Mouse (Mus musculus) CH12.LX (cell line): ENCODE data around the gene AI837181. TPM values are rescaled to one million over a fixed set of nuclear protein-coding genes. Genes with fewer than 3 reads are reported as not detected.

Experiments used
- DNase-seq: peaks from one replicate; pipeline ENCODE4 v3.0.0-alpha.2; 2013; ENCODE audit errors: extremely low read depth
- H3K27ac ChIP-seq: 2 replicates; pipeline ENCODE4 v1.5.1; 2012; ENCODE audit warnings: low read depth, mild to moderate bottlenecking, control low read depth, moderate library complexity; ENCODE audit not compliant: insufficient read depth
- H3K27me3 ChIP-seq: replicated peaks from 2 replicates; pipeline ENCODE3; 2012; ENCODE audit warnings: inconsistent platforms
- H3K36me3 ChIP-seq, 2 experiments: replicated peaks in 1 of 2; 2 replicates each; pipeline versions ENCODE3 to v1.6.1; 2012; ENCODE audit warnings: inconsistent platforms in 1 of 2, low read length in 1 of 2, mild to moderate bottlenecking in 1 of 2, mixed read lengths in 1 of 2, moderate library complexity in 1 of 2; ENCODE audit not compliant: control insufficient read depth in 1 of 2, insufficient read depth in 1 of 2
- H3K4me1 ChIP-seq, 2 experiments: 2 replicates each; pipeline ENCODE4 v1.6.1; 2012; ENCODE audit warnings: inconsistent platforms in 1 of 2, moderate library complexity in 1 of 2; ENCODE audit not compliant: insufficient read depth in 2 of 2, control insufficient read depth in 1 of 2
- H3K4me2 ChIP-seq: 2 replicates; pipeline ENCODE4 v1.6.1; 2012; ENCODE audit warnings: low read depth, mild to moderate bottlenecking, control low read depth; ENCODE audit not compliant: poor library complexity, insufficient read depth, severe bottlenecking
- H3K4me3 ChIP-seq, 3 experiments: fragments of 150-350 bp in 1 of 3; sonication (generic) in 1 of 3; replicated peaks in 1 of 3; 2 replicates each; pipeline versions ENCODE3 to v1.5.1; 2011 to 2012; ENCODE audit warnings: low read depth in 2 of 3, low read length in 2 of 3, mild to moderate bottlenecking in 2 of 3, moderate library complexity in 2 of 3, control low read depth in 1 of 3, improper control_type of control experiment in 1 of 3, inconsistent platforms in 1 of 3, mixed read lengths in 1 of 3; ENCODE audit not compliant: poor library complexity in 1 of 3
- H3K79me2 ChIP-seq: replicated peaks from 2 replicates; pipeline ENCODE4 v1.6.1; 2012; ENCODE audit warnings: mild to moderate bottlenecking, moderate library complexity; ENCODE audit not compliant: control insufficient read depth, poor library complexity, insufficient read depth, severe bottlenecking; ENCODE audit errors: extremely low read depth
- H3K9ac ChIP-seq: 2 replicates; pipeline ENCODE4 v1.6.1; 2012; ENCODE audit warnings: low read depth, mild to moderate bottlenecking, control low read depth, moderate library complexity; ENCODE audit not compliant: insufficient read depth
- H3K9me3 ChIP-seq: replicated peaks from 2 replicates; pipeline ENCODE3; 2012; ENCODE audit warnings: low read length, inconsistent platforms, mixed read lengths
- BHLHE40 ChIP-seq: IDR thresholded peaks from 2 replicates; pipeline ENCODE4 v1.6.1; 2011; ENCODE audit warnings: mild to moderate bottlenecking, low read depth, low read length, improper control_type of control experiment
- CHD2 ChIP-seq: IDR thresholded peaks from 2 replicates; pipeline ENCODE4 v1.6.1; 2011; ENCODE audit warnings: low read length, improper control_type of control experiment
- EP300 ChIP-seq: IDR thresholded peaks from 2 replicates; pipeline ENCODE4 v1.6.1; 2011; ENCODE audit warnings: low read length, improper control_type of control experiment
- GABPA ChIP-seq: IDR thresholded peaks from 2 replicates; pipeline ENCODE4 v1.6.1; 2012; ENCODE audit warnings: low read depth, low read length, improper control_type of control experiment, inconsistent platforms; ENCODE audit not compliant: insufficient replicate concordance
- HCFC1 ChIP-seq: IDR thresholded peaks from 2 replicates; pipeline ENCODE4 v1.6.1; 2012; ENCODE audit warnings: low read depth, mild to moderate bottlenecking, inconsistent platforms, low read length, improper control_type of control experiment
- JUN ChIP-seq: IDR thresholded peaks from 2 replicates; pipeline ENCODE4 v1.6.1; 2011; ENCODE audit warnings: low read depth, mild to moderate bottlenecking, low read length, improper control_type of control experiment, moderate library complexity; ENCODE audit not compliant: insufficient read depth
- JUND ChIP-seq: conservative IDR thresholded peaks from 2 replicates; pipeline ENCODE4 v1.6.1; 2011; ENCODE audit warnings: low read depth, low read length, improper control_type of control experiment
- MAZ ChIP-seq: IDR thresholded peaks from 2 replicates; pipeline ENCODE4 v1.6.1; 2012; ENCODE audit warnings: low read depth, mild to moderate bottlenecking, inconsistent platforms, low read length, improper control_type of control experiment, moderate library complexity
- MEF2A ChIP-seq: IDR thresholded peaks from 2 replicates; pipeline ENCODE4 v1.6.1; 2014; ENCODE audit warnings: low read depth, mild to moderate bottlenecking, inconsistent platforms, low read length, improper control_type of control experiment, borderline replicate concordance
- MXI1 ChIP-seq: IDR thresholded peaks from 2 replicates; pipeline ENCODE4 v1.6.1; 2011; ENCODE audit warnings: mild to moderate bottlenecking, low read depth, low read length, improper control_type of control experiment
- MYC ChIP-seq: IDR thresholded peaks from 2 replicates; pipeline ENCODE4 v1.6.1; 2011; ENCODE audit warnings: low read depth, mild to moderate bottlenecking, improper control_type of control experiment, low read length
- NRF1 ChIP-seq: IDR thresholded peaks from 2 replicates; pipeline ENCODE4 v1.6.1; 2014; ENCODE audit warnings: low read depth, mild to moderate bottlenecking, inconsistent platforms, low read length, improper control_type of control experiment, moderate library complexity
- PAX5 ChIP-seq: IDR thresholded peaks from 2 replicates; pipeline ENCODE4 v1.6.1; 2012; ENCODE audit warnings: low read length, inconsistent platforms, mixed read lengths
- POLR2A ChIP-seq: IDR thresholded peaks from 2 replicates; pipeline ENCODE4 v1.6.1; 2011; ENCODE audit warnings: low read depth, mild to moderate bottlenecking, improper control_type of control experiment, low read length
- POLR2AphosphoS2 ChIP-seq: IDR thresholded peaks from 2 replicates; pipeline ENCODE4 v1.6.1; 2011; ENCODE audit warnings: low read depth, low read length, improper control_type of control experiment
- RAD21 ChIP-seq: IDR thresholded peaks from 2 replicates; pipeline ENCODE4 v1.6.1; 2011; ENCODE audit warnings: low read depth, mild to moderate bottlenecking, low read length, improper control_type of control experiment, moderate library complexity
- RCOR1 ChIP-seq: conservative IDR thresholded peaks from 2 replicates; pipeline ENCODE4 v1.6.1; 2012; ENCODE audit warnings: low read depth, mild to moderate bottlenecking, inconsistent platforms, low read length, improper control_type of control experiment
- SIN3A ChIP-seq: IDR thresholded peaks from 2 replicates; pipeline ENCODE4 v1.6.1; 2012; ENCODE audit warnings: low read length, improper control_type of control experiment, inconsistent platforms
- TBP ChIP-seq: conservative IDR thresholded peaks from 2 replicates; pipeline ENCODE4 v1.6.1; 2011; ENCODE audit warnings: low read depth, low read length, improper control_type of control experiment
- USF1 ChIP-seq: IDR thresholded peaks from 2 replicates; pipeline ENCODE4 v1.6.1; 2014; ENCODE audit warnings: low read depth, mild to moderate bottlenecking, inconsistent platforms, low read length, improper control_type of control experiment
- USF2 ChIP-seq: conservative IDR thresholded peaks from 2 replicates; pipeline ENCODE4 v1.6.1; 2011; ENCODE audit warnings: low read depth, low read length, improper control_type of control experiment
- ZC3H11A ChIP-seq: IDR thresholded peaks from 2 replicates; pipeline ENCODE4 v1.6.1; 2012; ENCODE audit warnings: low read depth, mild to moderate bottlenecking, inconsistent platforms, low read length, improper control_type of control experiment
- ZKSCAN1 ChIP-seq: IDR thresholded peaks from 2 replicates; pipeline ENCODE4 v1.6.1; 2012; ENCODE audit warnings: low read depth, inconsistent platforms, low read length, improper control_type of control experiment, borderline replicate concordance
- ZNF384 ChIP-seq: IDR thresholded peaks from 2 replicates; pipeline ENCODE4 v1.6.1; 2012; ENCODE audit warnings: low read depth, low read length, improper control_type of control experiment, inconsistent platforms
- dilution Hi-C: fragments of 300-500 bp; cut with MboI; formaldehyde crosslinking; loops from 2 replicates; pipeline ENCODE4 v1.14.3; 2020; ENCODE audit warnings: low sequenced_read_pairs; ENCODE audit not compliant: extremely low pct_unique_long_range_greater_than_20kb, extremely low pct_ligation_motif_present
- in situ Hi-C: fragments of 300-500 bp; cut with MboI; formaldehyde crosslinking; loops from 3 replicates; pipeline ENCODE4 v1.14.3; 2019; ENCODE audit warnings: low sequenced_read_pairs, low pct_ligation_motif_present, low pct_unique_long_range_greater_than_20kb, mixed read lengths
- polyA plus RNA-seq: library from polyadenylated mRNA; unstranded; fragments of >175 nt; gene quantifications from 2 replicates; pipeline ENCODE4 v1.2.1, GENCODE M21; 2012; ENCODE audit warnings: low read depth; ENCODE audit not compliant: insufficient read length
- total RNA-seq, 2 experiments: library from RNA; depleted of rRNA; stranded (reverse); fragments of 300-350 nt in 1 of 2; fragments of >200 nt in 1 of 2; gene quantifications; 2 replicates each; pipeline ENCODE4 v1.2.3; 2012 to 2014

Gene AI837181
- total and polyA plus RNA-seq, 3 experiments, result 9.8 to 25.1 (median 22.0) TPM

- Histone ChIP-seq H3K79me2 (no peaks in the 10 kb centered on the region), H3K36me3 (peaks cover 0 to 19% of the 10 kb centered on the region in 2 experiments), H3K27me3 (no peaks in the 10 kb centered on the region), H3K9me3 (no peaks in the 10 kb centered on the region), H3K27ac (no peak overlapping the region)
- no peak for DNase-seq
- in situ Hi-C loops, result no loop called here
- TF ChIP-seq MYC (no peak), POLR2A (no peak)
- TF ChIP-seq, all 38 proteins: peak for 0
- dilution Hi-C loops, result no loop called here
- Histone ChIP-seq H3K4me2 (no peak overlapping the region), H3K4me1 (0 out of 4 replicates have a peak, but pooled peaks cover 0 to 3% of the 10 kb centered on the region in 2 experiments), H3K4me3 (no peak overlapping the region), H3K9ac (no peak overlapping the region)
These were observed 10.4 kb upstream of the AI837181 start for GRCm38 (mm10) chr19:5414534-5414957.

- peaks cover 21 to 59% of the 10 kb centered on the region in 2 experiments for H3K36me3 ChIP-seq
- no peak for DNase-seq
- H3K4me2 ChIP-seq, result no peak overlapping the region
- TF ChIP-seq MAZ (no peak), ZNF384 (no peak), PAX5 (no peak), SIN3A (no peak), CHD2 (no peak), JUN (no peak), BHLHE40 (no peak), HCFC1 (no peak), TBP (no peak), EP300 (no peak), RAD21 (no peak), NRF1 (no peak)
- TF ChIP-seq, all 38 proteins: peak for 0
- H3K27me3 ChIP-seq, result no peaks in the 10 kb centered on the region
- H3K9ac ChIP-seq, result no peak overlapping the region
- peaks cover 6 to 15% of the 10 kb centered on the region in 2 experiments for H3K4me1 ChIP-seq
- in situ Hi-C loops, result no loop called here
- no peak overlapping the region for H3K27ac ChIP-seq
- dilution Hi-C loops, result no loop called here
- no peak overlapping the region for H3K4me3 ChIP-seq
- H3K79me2 ChIP-seq, result no peaks in the 10 kb centered on the region
- no peaks in the 10 kb centered on the region for H3K9me3 ChIP-seq
These were observed 6.0 kb upstream of the AI837181 start for GRCm38 (mm10) chr19:5418750-5419466.

GRCm38 (mm10) chr19:5419630-5420029, 5.3 kb upstream of the AI837181 start:
- in situ Hi-C loops, result no loop called here
- Histone ChIP-seq H3K27me3 (no peaks in the 10 kb centered on the region), H3K9me3 (no peaks in the 10 kb centered on the region), H3K9ac (no peak overlapping the region), H3K4me1 (peaks cover 6 to 15% of the 10 kb centered on the region in 2 experiments)
- dilution Hi-C loops, result no loop called here
- no peak for DNase-seq
- TF ChIP-seq BHLHE40 (no peak), MAZ (no peak), USF1 (no peak), ZKSCAN1 (no peak), TBP (no peak), EP300 (no peak), CHD2 (no peak), POLR2AphosphoS2 (no peak), MEF2A (no peak), MXI1 (no peak), JUND (no peak), USF2 (no peak), RCOR1 (no peak), PAX5 (no peak), ZC3H11A (no peak), NRF1 (no peak), GABPA (no peak)
- TF ChIP-seq, all 38 proteins: peak for 0
- no peaks in the 10 kb centered on the region for H3K79me2 ChIP-seq
- H3K4me2 ChIP-seq, result no peak overlapping the region
- H3K27ac ChIP-seq, result no peak overlapping the region
- no peak overlapping the region for H3K4me3 ChIP-seq
- H3K36me3 ChIP-seq, result peaks cover 21 to 59% of the 10 kb centered on the region in 2 experiments
